In the genomic region with DNA sequence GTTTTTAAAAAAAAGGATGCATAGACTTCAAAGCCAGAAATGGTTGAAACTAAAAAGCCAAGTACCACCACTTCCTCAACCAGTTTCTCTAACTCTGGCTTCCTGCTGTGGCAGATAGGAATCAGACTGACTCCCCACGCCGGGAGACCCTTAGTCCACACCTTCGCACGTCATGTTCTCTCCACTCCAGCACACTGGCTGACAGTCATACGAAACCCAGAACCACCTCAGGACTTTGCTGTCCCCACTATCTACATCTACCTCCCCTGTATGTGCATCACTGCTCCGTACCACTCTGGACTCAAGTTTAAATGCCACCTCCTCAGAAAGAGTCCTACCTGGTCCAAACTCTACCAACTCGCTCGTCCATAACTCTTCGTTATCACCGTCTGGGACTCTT, we compare ENCODE assay signal across 9 mouse cellular contexts. TPM values are rescaled to one million over a fixed set of nuclear protein-coding genes. Genes with fewer than 3 reads are reported as not detected.
A peak's percentile ranks its signal among the peaks of the same experiment; 100 is the strongest.
DNase-seq lines count a peak whose midpoint lies in the region; ATAC-seq and TF ChIP-seq lines count a peak whose summit lies in the region.
"Had no signal": no experiment of that assay in that cellular context is flagged by ENCODE, and none has a peak within 500 bp of the region (broad histone marks: within the 10 kb centered on the region; RNA-seq: fewer than 3 reads in every experiment).

No protein-coding gene starts in this region.

- no peak for TF ChIP-seq CTCF in G1E (IDR thresholded peaks at IDR 0.05; ENCODE audit: low read depth, low read length)

- peaks cover 24% of the 10 kb centered on the region for H3K4me1 ChIP-seq in kidney, embryonic 16.5 days (ENCODE audit: insufficient read depth, low read length)
- peaks cover 63% of the 10 kb centered on the region for H3K4me1 ChIP-seq in G1E (ENCODE audit: insufficient read depth, low read depth, low read length)
- H3K4me1 ChIP-seq in forebrain, embryonic 16.5 days (replicated peaks; ENCODE audit: control insufficient read depth, insufficient read depth, low read length), result peaks cover 17% of the 10 kb centered on the region
- H3K4me1 ChIP-seq in midbrain, embryonic 15.5 days, result peaks cover 24% of the 10 kb centered on the region

- H3K27me3 ChIP-seq in kidney, embryonic 16.5 days (ENCODE audit: insufficient read depth, low read length), result no peaks in the 10 kb centered on the region
- no peaks in the 10 kb centered on the region for H3K27me3 ChIP-seq in G1E (ENCODE audit: insufficient read depth, low read length)
- no peaks in the 10 kb centered on the region for H3K27me3 ChIP-seq in forebrain, embryonic 16.5 days (replicated peaks; ENCODE audit: control insufficient read depth, insufficient read depth, low read length)
- no peaks in the 10 kb centered on the region for H3K27me3 ChIP-seq in midbrain, embryonic 15.5 days (replicated peaks)

- H3K27ac ChIP-seq in kidney, embryonic 16.5 days (ENCODE audit: low read length), result no peak overlapping the region
- H3K27ac ChIP-seq in forebrain, embryonic 16.5 days (ENCODE audit: low read length), result no peak overlapping the region
- H3K27ac ChIP-seq in midbrain, embryonic 15.5 days, result no peak overlapping the region

- H3K4me3 ChIP-seq in kidney, embryonic 16.5 days (ENCODE audit: low read length), result no peak overlapping the region
- peak overlapping the region; percentile 75 for H3K4me3 ChIP-seq in G1E (ENCODE audit: low read depth, low read length)
- no peak overlapping the region for H3K4me3 ChIP-seq in forebrain, embryonic 16.5 days (replicated peaks; ENCODE audit: low read length)
- peak overlapping the region; percentile 54; the same call in 1 of the 2 replicates for H3K4me3 ChIP-seq in midbrain, embryonic 15.5 days

- H3K9ac ChIP-seq in kidney, embryonic 16.5 days (replicated peaks; ENCODE audit: low read length), result no peak overlapping the region
- H3K9ac ChIP-seq in forebrain, embryonic 16.5 days (replicated peaks; ENCODE audit: low read depth, low read length), result no peak overlapping the region
- H3K9ac ChIP-seq in midbrain, embryonic 15.5 days, result no peak overlapping the region

- 82% methylated on average over 10 of the region's 10 CpGs for WGBS in kidney, embryonic 16.5 days
- 89% methylated on average over 10 of the region's 10 CpGs for WGBS in forebrain, embryonic 16.5 days
- 85% methylated on average over 10 of the region's 10 CpGs for WGBS in midbrain, embryonic 15.5 days

- H3K4me2 ChIP-seq in kidney, embryonic 16.5 days (replicated peaks; ENCODE audit: low read depth, low read length), result peak overlapping the region; percentile 67
- H3K4me2 ChIP-seq in forebrain, embryonic 16.5 days (ENCODE audit: low read length), result peak overlapping the region; percentile 65; the same call in 1 of the 2 replicates
- H3K4me2 ChIP-seq in midbrain, embryonic 15.5 days, result peak overlapping the region; percentile 65

- H3K36me3 ChIP-seq in kidney, embryonic 16.5 days (ENCODE audit: insufficient read depth, low read length), result no peaks in the 10 kb centered on the region
- H3K36me3 ChIP-seq in G1E (replicated peaks), result peaks cover 17% of the 10 kb centered on the region
- no peaks in the 10 kb centered on the region for H3K36me3 ChIP-seq in forebrain, embryonic 16.5 days (ENCODE audit: control insufficient read depth, insufficient read depth)
- H3K36me3 ChIP-seq in midbrain, embryonic 15.5 days (replicated peaks), result no peaks in the 10 kb centered on the region

- H3K9me3 ChIP-seq in kidney, embryonic 16.5 days (ENCODE audit: low read length), result no peaks in the 10 kb centered on the region; the same call in 1 of the 2 replicates
- H3K9me3 ChIP-seq in G1E (replicated peaks), result no peaks in the 10 kb centered on the region
- H3K9me3 ChIP-seq in forebrain, embryonic 16.5 days (ENCODE audit: control insufficient read depth, low read length), result no peaks in the 10 kb centered on the region
- no peaks in the 10 kb centered on the region for H3K9me3 ChIP-seq in midbrain, embryonic 15.5 days

- ATAC-seq in kidney, embryonic 16.5 days (ENCODE audit: low FRiP score, low TSS enrichment), result no peak
- ATAC-seq in G1E (ENCODE audit: extremely low read depth, insufficient number of reproducible peaks, low FRiP score, poor library complexity, severe bottlenecking), result no peak
- ATAC-seq in forebrain, embryonic 16.5 days, result no peak
- no peak for ATAC-seq in midbrain, embryonic 15.5 days (replicated peaks)

- no peak for DNase-seq in kidney, adult 18-20 months
- no peak for DNase-seq in G1E (ENCODE audit: low spot score)
- DNase-seq in urinary bladder, postnatal 25 days (ENCODE audit: low spot score), result no peak
- DNase-seq in right cerebral cortex, postnatal 14 days, result no peak
- no peak for DNase-seq in testis, postnatal 14 days (ENCODE audit: low spot score)
- DNase-seq: kidney, postnatal 36 days had no signal

RNA-seq across cellular contexts. Expression of a gene that starts 1.0 kb away (rescaled TPM):
- 0.18 TPM in 1 of 2 replicates, not detected in the other for polyA plus RNA-seq in kidney, embryonic 16.5 days (2015; fragmentation: Nextera tagmentation; extraction: Ambion mirVana)
- total RNA-seq in G1E (2014; fragmentation: Nextera tagmentation), result not detected in 2 replicates
- 0.11 and 0.52 TPM in 2 replicates for total RNA-seq in G1E (2017)
- 0.96 and 2.2 TPM in 2 replicates for polyA plus RNA-seq in G1E (2012)
- 0.11 and 0.16 TPM in 2 replicates for polyA plus RNA-seq in forebrain, embryonic 16.5 days (2015; fragmentation: Nextera tagmentation; extraction: Ambion mirVana)
- 0.10 TPM in 1 of 2 replicates, not detected in the other for polyA plus RNA-seq in midbrain, embryonic 15.5 days (2015; fragmentation: Nextera tagmentation; extraction: Ambion mirVana)

RNA-seq across cellular contexts. Expression of a gene that starts 1.6 kb away (rescaled TPM):
- polyA plus RNA-seq in kidney, embryonic 16.5 days (2015; fragmentation: Nextera tagmentation; extraction: Ambion mirVana), result 1.9 and 2.2 TPM in 2 replicates
- total RNA-seq in G1E (2014; fragmentation: Nextera tagmentation) (1.6 and 6.3 TPM in 2 replicates), G1E (2017) (1.1 and 1.5 TPM in 2 replicates)
- polyA plus RNA-seq in G1E (2012), result 1.6 and 1.9 TPM in 2 replicates
- polyA plus RNA-seq in forebrain, embryonic 16.5 days (2015; fragmentation: Nextera tagmentation; extraction: Ambion mirVana), result 4.1 and 4.6 TPM in 2 replicates
- polyA plus RNA-seq in midbrain, embryonic 15.5 days (2015; fragmentation: Nextera tagmentation; extraction: Ambion mirVana), result 7.5 and 8.1 TPM in 2 replicates

RNA-seq across cellular contexts. Expression of a gene that starts 32.9 kb away (rescaled TPM):
- 35.3 and 36.6 TPM in 2 replicates for polyA plus RNA-seq in kidney, embryonic 16.5 days (2015; fragmentation: Nextera tagmentation; extraction: Ambion mirVana)
- 5.2 and 7.2 TPM in 2 replicates for total RNA-seq in G1E (2014; fragmentation: Nextera tagmentation)
- 30.3 and 32.3 TPM in 2 replicates for total RNA-seq in G1E (2017)
- polyA plus RNA-seq in G1E (2012), result 29.4 and 31.7 TPM in 2 replicates
- polyA plus RNA-seq in forebrain, embryonic 16.5 days (2015; fragmentation: Nextera tagmentation; extraction: Ambion mirVana), result 40.5 and 43.9 TPM in 2 replicates
- polyA plus RNA-seq in midbrain, embryonic 15.5 days (2015; fragmentation: Nextera tagmentation; extraction: Ambion mirVana), result 33.0 and 34.4 TPM in 2 replicates

RNA-seq across cellular contexts. Expression of a gene that starts 34.4 kb away (rescaled TPM):
- 0.04 and 0.09 TPM in 2 replicates for polyA plus RNA-seq in kidney, embryonic 16.5 days (2015; fragmentation: Nextera tagmentation; extraction: Ambion mirVana)
- total RNA-seq in G1E (2014; fragmentation: Nextera tagmentation) (0.44 and 0.45 TPM in 2 replicates), G1E (2017) (0.66 and 0.99 TPM in 2 replicates)
- polyA plus RNA-seq in G1E (2012), result 0.34 and 0.68 TPM in 2 replicates
- polyA plus RNA-seq in forebrain, embryonic 16.5 days (2015; fragmentation: Nextera tagmentation; extraction: Ambion mirVana), result 0.06 and 0.16 TPM in 2 replicates
- polyA plus RNA-seq in midbrain, embryonic 15.5 days (2015; fragmentation: Nextera tagmentation; extraction: Ambion mirVana), result 0.13 and 0.27 TPM in 2 replicates

Comparison
In these comparisons a context has a peak if more than half of its experiments do, and no peak if none do; other contexts are left out.
1. H3K4me3 ChIP-seq: peak in G1E (single experiment) and midbrain, embryonic 15.5 days (single experiment); none in kidney, embryonic 16.5 days (single experiment) and forebrain, embryonic 16.5 days (single experiment).
2. Peak in every context shown above with its lines, with median percentiles within 50 percentile points of each other: H3K4me2 ChIP-seq.